Mouse (Mus musculus): ENCODE measurements around the gene 1110051M20Rik.

DNA sequence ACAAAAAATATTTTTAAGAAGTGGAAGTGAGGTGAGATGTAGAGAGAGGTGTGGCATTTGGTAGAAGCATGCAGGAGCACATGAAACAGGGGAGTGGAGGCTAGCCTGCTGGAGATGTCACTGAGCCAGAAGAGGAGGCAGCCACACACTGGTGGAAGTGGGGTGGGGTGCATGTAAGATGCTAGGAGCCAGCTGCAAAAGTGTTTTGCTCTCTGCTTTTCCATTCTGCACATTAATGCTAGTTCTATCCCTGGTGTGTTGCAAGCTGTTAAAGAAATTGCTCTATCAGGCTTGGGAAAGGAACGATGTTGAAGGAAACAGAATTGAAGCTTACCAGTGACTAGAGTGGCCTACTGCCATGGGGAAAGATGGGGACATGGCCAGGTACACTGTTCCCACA, 120.2 kb downstream of the 1110051M20Rik start:
- no peak for TF ChIP-seq POLR2A (IDR thresholded peaks at IDR 0.05; ENCODE audit: insufficient read depth, low read depth, low read length)
- TF ChIP-seq EP300 (IDR thresholded peaks at IDR 0.05; ENCODE audit: insufficient read depth, low read depth, low read length): no peak
- TF ChIP-seq CTCF (IDR thresholded peaks at IDR 0.05): no peak

Measured in heart, adult 2 months (tissue).